Mouse (Mus musculus): ENCODE data around the gene Ncf2. TPM values are rescaled to one million over a fixed set of nuclear protein-coding genes. Genes with fewer than 3 reads are reported as not detected.

Ncf2 gene
- total RNA-seq, 1 experiment = 5.4 TPM

DNA sequence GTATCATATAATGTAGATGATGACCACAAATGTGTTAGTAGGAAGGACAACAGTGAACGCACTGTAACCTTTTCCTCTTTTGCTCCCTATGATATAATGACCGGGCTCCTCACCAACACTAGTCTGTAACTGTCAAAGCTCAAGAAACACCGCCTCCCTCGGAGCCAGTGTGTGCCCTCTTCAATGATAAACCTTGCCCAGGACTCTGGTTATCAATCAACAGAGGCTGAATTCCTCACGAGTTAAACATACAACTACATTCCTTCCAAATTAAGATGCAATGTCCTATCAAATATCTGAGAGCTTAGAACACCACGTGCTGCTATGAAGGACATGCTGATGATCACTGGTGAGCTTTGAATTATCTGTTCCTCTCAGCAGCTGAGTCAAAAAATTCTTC lies 69.9 kb downstream of the Ncf2 start:
- in situ Hi-C loops (cut with MboI; ENCODE audit: low sequenced_read_pairs in 2 of 2, unreplicated experiment in 2 of 2) = no loop called here
- no peak for TF ChIP-seq ZC3H11A (IDR thresholded peaks at IDR 0.05; ENCODE audit: borderline replicate concordance, low read depth, low read length)
- TF ChIP-seq ZNF384 (IDR thresholded peaks at IDR 0.05; ENCODE audit: low read depth, low read length) = no peak
- no peak for TF ChIP-seq MAFK (IDR thresholded peaks at IDR 0.05; ENCODE audit: insufficient read depth, low read depth, low read length)
- Histone ChIP-seq H3K4me3 (ENCODE audit: insufficient read depth in 1 of 2, low read depth in 1 of 2, low read length in 2 of 2, poor library complexity in 1 of 2, severe bottlenecking in 1 of 2) (no peak overlapping the region), H3K36me3 (ENCODE audit: control insufficient read depth, insufficient read depth, low read length, poor library complexity, severe bottlenecking) (peaks cover 14% of the 10 kb centered on the region), H3K9me3 (ENCODE audit: control insufficient read depth, insufficient read depth, low read depth, low read length) (no peaks in the 10 kb centered on the region), H3K4me1 (ENCODE audit: control insufficient read depth in 2 of 2, insufficient read depth in 2 of 2, low read length in 2 of 2, poor library complexity in 1 of 2) (peaks cover 2 to 5% of the 10 kb centered on the region in 2 experiments; a peak in 2 of 4 replicates), H3K9ac (ENCODE audit: insufficient read depth, low read depth, low read length, poor library complexity, severe bottlenecking) (no peak overlapping the region), H3K27ac (ENCODE audit: insufficient read depth, low read depth, low read length, poor library complexity, severe bottlenecking) (no peak overlapping the region)
- no peak for DNase-seq (ENCODE audit: low read depth, low spot score)

DNA sequence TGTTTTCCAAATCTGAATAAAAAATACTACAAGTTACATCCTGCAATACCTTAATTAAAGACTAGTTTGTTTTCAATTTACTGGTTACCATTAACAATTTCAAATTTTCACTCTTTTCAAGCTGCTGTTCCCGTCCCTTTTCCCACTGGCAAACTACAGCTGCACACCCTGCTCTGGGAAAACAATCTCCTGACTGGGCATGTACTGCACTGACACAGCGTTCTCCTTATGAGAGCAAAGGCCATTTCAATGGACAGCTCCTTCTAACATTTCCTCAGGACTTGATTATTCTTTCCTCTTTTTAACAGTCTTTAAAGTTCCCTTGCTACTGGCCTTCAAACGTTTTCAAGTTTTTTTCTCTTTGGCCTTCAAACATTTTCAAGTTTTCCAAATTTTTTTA lies 71.0 kb downstream of the Ncf2 start:
- no peak overlapping the region for H3K4me3 ChIP-seq (ENCODE audit: insufficient read depth in 1 of 2, low read depth in 1 of 2, low read length in 2 of 2, poor library complexity in 1 of 2, severe bottlenecking in 1 of 2)
- H3K27ac ChIP-seq (ENCODE audit: insufficient read depth, low read depth, low read length, poor library complexity, severe bottlenecking) = no peak overlapping the region
- peaks cover 2 to 5% of the 10 kb centered on the region in 2 experiments; a peak in 2 of 4 replicates for H3K4me1 ChIP-seq (ENCODE audit: control insufficient read depth in 2 of 2, insufficient read depth in 2 of 2, low read length in 2 of 2, poor library complexity in 1 of 2)
- no peak for DNase-seq (ENCODE audit: low read depth, low spot score)
- H3K9ac ChIP-seq (ENCODE audit: insufficient read depth, low read depth, low read length, poor library complexity, severe bottlenecking) = no peak overlapping the region
- TF ChIP-seq CHD2 (IDR thresholded peaks at IDR 0.05; ENCODE audit: low read depth, low read length) (no peak), MAFK (IDR thresholded peaks at IDR 0.05; ENCODE audit: insufficient read depth, low read depth, low read length) (no peak), HCFC1 (IDR thresholded peaks at IDR 0.05; ENCODE audit: borderline replicate concordance, insufficient read depth, low read length) (no peak), ZNF384 (IDR thresholded peaks at IDR 0.05; ENCODE audit: low read depth, low read length) (no peak), ZC3H11A (IDR thresholded peaks at IDR 0.05; ENCODE audit: borderline replicate concordance, low read depth, low read length) (no peak)
- in situ Hi-C loops (cut with MboI; ENCODE audit: low sequenced_read_pairs in 2 of 2, unreplicated experiment in 2 of 2) = no loop called here
- peaks cover 10% of the 10 kb centered on the region for H3K36me3 ChIP-seq (ENCODE audit: control insufficient read depth, insufficient read depth, low read length, poor library complexity, severe bottlenecking)
- no peaks in the 10 kb centered on the region for H3K9me3 ChIP-seq (ENCODE audit: control insufficient read depth, insufficient read depth, low read depth, low read length)

Other genes with a start within 250 kb of the Ncf2 start
- not detected in 2 replicates for gene Apobec4, start 49.6 kb upstream of the Ncf2 start, total RNA-seq (2012; rRNA removed)
- 1.2 and 1.3 TPM in 2 replicates for gene Rgl1, start 33.8 kb upstream of the Ncf2 start, total RNA-seq (2012; rRNA removed)
- gene Arpc5, start 33.7 kb upstream of the Ncf2 start, total RNA-seq (2012; rRNA removed) = 61.0 and 95.0 TPM in 2 replicates
- gene Smg7, start 102.5 kb downstream of the Ncf2 start, total RNA-seq (2012; rRNA removed) = 86.7 and 88.4 TPM in 2 replicates
- gene Nmnat2, start 154.8 kb downstream of the Ncf2 start, total RNA-seq (2012; rRNA removed) = 15.0 and 24.8 TPM in 2 replicates

Data from ES-E14 (cell line).